Mouse (Mus musculus) lung, embryonic 14.5 days (tissue): Measurements from ENCODE around the gene Eef1b2. TPM values are rescaled to one million over a fixed set of nuclear protein-coding genes. Genes with fewer than 3 reads are reported as not detected.

Experiments
- ATAC-seq: fragments of 200-750 bp; cut with Nextera tagmentation; 2 replicates; pipeline ENCODE4 v1.8.0; 2017; ENCODE audit warnings: mild to moderate bottlenecking, moderate TSS enrichment, moderate library complexity; ENCODE audit not compliant: insufficient read depth
- DNase-seq: peaks from one replicate; pipeline ENCODE4 v3.0.0-alpha.2; 2015
- H3K27ac ChIP-seq: fragments of 300-500 bp; sonication (generic); 2 replicates; pipeline ENCODE4 v1.5.1; 2014; ENCODE audit warnings: low read depth, mild to moderate bottlenecking, moderate library complexity
- H3K27me3 ChIP-seq: fragments of 300-500 bp; sonication (generic); 2 replicates; pipeline ENCODE4 v1.6.1; 2014; ENCODE audit warnings: low read length, control low read depth; ENCODE audit not compliant: insufficient read depth
- H3K36me3 ChIP-seq: fragments of 300-500 bp; sonication (generic); 2 replicates; pipeline ENCODE4 v1.6.1; 2014; ENCODE audit warnings: control low read depth; ENCODE audit not compliant: insufficient read depth
- H3K4me1 ChIP-seq: fragments of 300-500 bp; sonication (generic); 2 replicates; pipeline ENCODE4 v1.6.1; 2014; ENCODE audit warnings: antibody characterized with exemption, control low read depth; ENCODE audit not compliant: insufficient read depth
- H3K4me2 ChIP-seq: fragments of 300-500 bp; sonication (generic); 2 replicates; pipeline ENCODE4 v1.6.1; 2014; ENCODE audit warnings: mild to moderate bottlenecking
- H3K4me3 ChIP-seq: fragments of 300-500 bp; sonication (generic); 2 replicates; pipeline ENCODE4 v1.5.1; 2014; ENCODE audit warnings: low read depth, low read length
- H3K9ac ChIP-seq: fragments of 300-500 bp; sonication (generic); 2 replicates; pipeline ENCODE4 v1.6.1; 2014
- H3K9me3 ChIP-seq: fragments of 300-500 bp; sonication (generic); 2 replicates; pipeline ENCODE4 v1.6.1; 2016; ENCODE audit warnings: low read depth, low read length, control low read depth
- CTCF ChIP-seq: IDR thresholded peaks from 2 replicates; pipeline ENCODE4 v1.5.1; 2016; ENCODE audit warnings: antibody characterized with exemption, low read depth
- WGBS: fragments of 180-500 bp; shearing (Covaris S2); extraction: QIAGEN DNeasy Blood & Tissue Kit; methylation state at CpG from one replicate; pipeline ENCODE4 v1.1.7; 2014; 5-methylcytosine and 5-hydroxymethylcytosine counted together
- polyA plus RNA-seq: library from polyadenylated mRNA; unstranded; fragments of >200 nt; fragmentation: Nextera tagmentation; extraction: Ambion mirVana; gene quantifications from 2 replicates; pipeline ENCODE4 v1.2.1, GENCODE M21; 2014

The Eef1b2 gene
- polyA plus RNA-seq, 1 experiment from 2014 or later = 695 TPM

DNA sequence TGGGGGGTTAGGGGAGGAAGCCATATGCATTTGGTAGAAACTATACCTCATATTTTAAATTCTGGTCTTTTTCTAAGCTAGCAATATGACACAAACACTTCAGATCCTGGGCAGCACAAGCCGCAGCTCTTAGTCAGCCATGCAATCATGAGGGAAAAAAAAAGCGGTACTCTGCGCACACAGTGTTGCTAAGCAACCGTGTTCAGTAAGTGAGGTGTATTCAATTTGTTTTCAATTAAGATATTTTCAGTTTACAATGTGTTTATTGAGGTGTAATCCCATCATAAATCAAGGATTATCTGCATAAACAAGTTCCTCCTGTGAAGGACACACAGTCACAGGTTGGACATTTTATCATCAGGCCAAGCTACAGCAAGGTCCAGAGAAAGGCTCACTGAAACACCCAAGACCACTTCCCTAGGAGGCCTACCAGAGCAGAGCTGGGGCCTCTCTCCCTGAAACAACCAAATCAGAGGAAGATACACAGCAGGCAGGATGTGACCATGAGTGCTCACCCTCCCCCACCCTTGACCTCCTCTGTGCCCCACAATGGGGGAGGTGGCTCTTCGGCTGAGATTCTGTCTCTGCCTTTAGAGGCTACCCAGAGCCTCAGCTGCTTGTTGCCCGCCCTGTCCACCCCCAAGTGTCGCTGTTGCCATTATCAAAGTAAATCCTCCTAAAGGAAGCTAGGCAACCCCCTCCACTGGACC lies 27.5 kb downstream of the Eef1b2 start:
- Histone ChIP-seq H3K9me3 (peaks cover 6% of the 10 kb centered on the region; the same call in 1 of the 2 replicates), H3K4me1 (no peaks in the 10 kb centered on the region), H3K27me3 (no peaks in the 10 kb centered on the region), H3K36me3 (no peaks in the 10 kb centered on the region), H3K4me3 (no peak overlapping the region), H3K4me2 (no peak overlapping the region), H3K27ac (no peak overlapping the region), H3K9ac (no peak overlapping the region)
- DNase-seq = peak; percentile 41
- 11% methylated on average over 7 of the region's 7 CpGs for WGBS
- peak; percentile 80 for ATAC-seq
- peak; percentile 38 for TF ChIP-seq CTCF

DNA sequence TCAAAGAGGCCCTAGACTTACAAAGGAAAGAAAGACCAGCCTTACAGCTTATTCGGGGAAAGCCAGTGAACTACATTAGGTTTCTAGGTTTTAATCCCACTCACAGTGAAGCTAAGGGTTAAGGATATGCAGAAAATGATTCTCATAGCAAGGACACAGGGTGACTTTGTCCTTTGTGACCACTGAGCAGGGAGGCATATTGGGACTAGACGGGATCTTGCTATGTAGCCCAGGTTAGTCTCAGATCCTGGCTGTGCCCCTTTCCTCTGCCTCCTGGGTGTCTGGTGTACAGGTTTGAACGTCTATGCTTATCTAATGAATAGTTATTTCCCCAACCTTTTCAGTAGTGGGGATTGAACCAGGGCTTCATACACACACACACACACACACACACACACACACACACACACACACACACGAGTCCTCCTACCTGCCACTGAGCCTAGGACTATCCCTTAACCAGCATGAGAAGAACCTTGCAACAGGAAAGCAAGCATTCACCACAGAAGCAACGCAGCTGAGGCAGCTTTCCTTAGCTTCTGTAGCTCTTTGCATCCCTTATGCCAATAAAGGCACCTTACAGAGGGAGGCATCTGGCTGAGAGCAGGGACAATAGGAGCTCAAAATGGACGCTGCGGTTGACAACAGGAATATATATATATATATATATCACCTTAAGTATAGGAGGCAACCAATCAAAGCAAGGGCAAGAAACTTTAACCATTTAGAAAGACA lies 28.2 kb downstream of the Eef1b2 start:
- 37% methylated on average over 7 of the region's 7 CpGs for WGBS
- no peak for TF ChIP-seq CTCF
- DNase-seq = no peak
- Histone ChIP-seq H3K36me3 (no peaks in the 10 kb centered on the region), H3K4me2 (no peak overlapping the region), H3K9me3 (peaks cover 5% of the 10 kb centered on the region; the same call in 1 of the 2 replicates), H3K27ac (no peak overlapping the region), H3K4me1 (no peaks in the 10 kb centered on the region), H3K9ac (no peak overlapping the region), H3K4me3 (no peak overlapping the region), H3K27me3 (no peaks in the 10 kb centered on the region)
- ATAC-seq = no peak

DNA sequence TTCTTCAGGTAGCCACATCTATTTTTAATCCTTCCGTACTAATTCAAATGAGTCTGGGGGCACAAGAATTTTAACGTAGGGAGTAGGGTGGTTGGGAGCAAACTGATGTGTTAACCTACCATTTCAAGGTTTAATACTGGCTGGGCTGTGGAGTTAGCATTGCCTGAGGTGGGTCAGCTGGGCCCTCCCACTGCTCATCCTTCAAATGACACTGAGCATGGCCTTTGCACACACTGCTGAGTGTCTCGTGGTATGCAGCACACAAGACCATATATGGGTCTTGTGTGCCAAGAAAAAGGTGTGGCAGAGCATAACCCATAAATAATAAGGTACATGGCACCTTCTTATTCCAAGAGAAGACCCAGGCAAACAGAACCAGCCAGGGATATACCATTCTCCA lies 31.0 kb downstream of the Eef1b2 start:
- DNase-seq (no peak), ATAC-seq (no peak)
- no peak overlapping the region for H3K4me3 ChIP-seq
- no peak overlapping the region for H3K27ac ChIP-seq
- no peaks in the 10 kb centered on the region for H3K36me3 ChIP-seq
- H3K27me3 ChIP-seq = no peaks in the 10 kb centered on the region
- no peaks in the 10 kb centered on the region for H3K4me1 ChIP-seq
- 66% methylated on average over 3 of the region's 3 CpGs for WGBS
- H3K4me2 ChIP-seq = no peak overlapping the region
- TF ChIP-seq CTCF = no peak
- no peak overlapping the region for H3K9ac ChIP-seq
- H3K9me3 ChIP-seq = no peaks in the 10 kb centered on the region

DNA sequence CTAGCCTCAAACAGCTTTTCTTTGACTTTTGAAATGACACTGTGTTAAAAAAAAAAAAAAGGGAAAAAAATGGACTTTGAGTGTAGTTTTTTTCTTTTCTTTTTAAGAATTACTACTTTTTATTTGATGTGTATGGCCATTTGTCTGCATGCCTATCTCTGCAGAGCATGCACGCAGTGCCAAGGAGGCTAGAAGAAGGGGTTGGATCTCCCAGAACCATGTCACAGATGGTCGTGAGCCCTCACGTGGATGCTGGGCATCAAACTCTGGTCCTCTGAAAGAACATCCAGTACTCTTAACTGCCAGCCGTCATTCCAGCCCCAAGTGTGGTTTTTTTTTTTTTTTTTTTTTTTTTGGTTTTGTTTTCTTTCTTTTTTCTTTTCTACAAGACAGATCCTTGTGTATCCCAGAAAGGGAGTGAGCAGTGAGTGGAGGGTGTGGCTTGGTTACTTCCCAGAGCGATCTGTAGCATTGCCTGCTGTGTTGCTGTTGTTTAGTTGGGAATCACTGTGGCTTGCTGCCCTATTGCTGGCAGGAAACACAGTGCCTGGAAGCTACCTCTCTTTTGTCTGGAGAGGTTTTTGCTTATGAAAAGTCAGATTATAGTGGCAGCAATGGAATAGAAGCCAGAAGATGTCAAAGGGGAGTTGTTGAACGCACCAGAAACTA lies 33.4 kb downstream of the Eef1b2 start:
- H3K36me3 ChIP-seq = no peaks in the 10 kb centered on the region
- WGBS = 30% methylated on average over 6 of the region's 6 CpGs
- H3K4me3 ChIP-seq = no peak overlapping the region
- no peak for ATAC-seq
- H3K27ac ChIP-seq = no peak overlapping the region
- no peak for TF ChIP-seq CTCF
- H3K4me1 ChIP-seq = no peaks in the 10 kb centered on the region
- H3K4me2 ChIP-seq = no peak overlapping the region
- H3K27me3 ChIP-seq = no peaks in the 10 kb centered on the region
- H3K9ac ChIP-seq = no peak overlapping the region
- no peak for DNase-seq
- no peaks in the 10 kb centered on the region for H3K9me3 ChIP-seq

DNA sequence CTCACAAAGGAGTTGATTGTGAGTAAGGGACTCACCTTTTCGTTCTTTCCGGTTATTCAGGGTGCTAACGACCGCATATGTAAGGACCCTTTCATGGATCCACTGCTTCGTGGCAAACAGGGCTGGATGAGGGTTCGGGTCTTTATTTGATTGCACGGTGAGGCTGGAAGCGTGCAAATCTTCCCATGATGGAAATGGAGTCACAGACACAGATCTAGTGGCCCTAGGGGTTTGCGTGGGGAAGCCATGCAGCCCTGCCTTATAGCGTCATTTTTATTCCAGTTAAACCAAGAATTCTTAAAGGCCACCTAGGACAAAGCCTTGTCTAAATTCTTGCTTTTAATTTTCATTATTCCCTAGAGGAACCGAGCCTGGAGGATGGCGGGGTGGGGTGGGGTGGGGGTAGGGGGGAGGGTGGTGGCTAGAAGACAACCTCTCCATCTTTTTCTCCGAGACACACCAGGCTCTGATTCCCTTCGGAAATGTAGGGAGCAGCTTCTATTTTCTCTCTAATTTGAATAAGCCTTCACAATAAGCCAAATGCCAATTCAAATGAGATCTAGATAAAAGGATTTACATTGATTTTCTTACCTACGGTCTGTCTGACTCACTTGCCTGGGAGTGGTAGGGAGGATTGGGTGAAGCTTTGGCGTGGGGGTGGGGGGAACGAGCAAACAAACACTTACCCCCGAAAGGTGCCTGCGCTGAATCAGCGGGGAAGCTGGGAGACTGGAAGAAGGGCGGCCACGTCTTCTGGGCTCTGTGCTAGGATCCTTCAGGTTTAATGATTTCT lies 37.0 kb downstream of the Eef1b2 start:
- Histone ChIP-seq H3K4me3 (no peak overlapping the region), H3K27ac (no peak overlapping the region), H3K4me2 (peak overlapping the region; percentile 28), H3K9ac (no peak overlapping the region), H3K4me1 (no peaks in the 10 kb centered on the region), H3K27me3 (no peaks in the 10 kb centered on the region), H3K9me3 (no peaks in the 10 kb centered on the region), H3K36me3 (no peaks in the 10 kb centered on the region)
- WGBS = 24% methylated on average over 22 of the region's 22 CpGs
- TF ChIP-seq CTCF = no peak
- ATAC-seq = no peak
- DNase-seq = peak; percentile 9

DNA sequence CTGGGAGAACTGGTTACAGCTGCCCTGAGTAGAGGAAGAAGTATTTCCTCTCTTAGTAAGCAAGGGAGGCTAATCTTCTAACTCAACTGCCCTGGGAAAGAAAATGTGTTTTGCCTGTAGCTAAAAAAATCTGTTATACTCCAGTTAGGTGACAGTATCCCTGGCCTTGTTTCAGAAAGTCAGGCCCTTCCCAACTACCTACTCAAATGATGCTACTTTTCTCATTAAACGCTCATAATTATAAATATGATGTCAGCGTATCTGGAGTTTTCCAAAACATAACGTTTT lies 37.6 kb downstream of the Eef1b2 start, which contains the start of gene Gpr1:
Gene Gpr1, minus strand, starts transcription at position 273 of the 288 bp plus-strand sequence.
- Histone ChIP-seq H3K27me3 (no peaks in the 10 kb centered on the region), H3K9me3 (no peaks in the 10 kb centered on the region), H3K9ac (no peak within 1 kb of the TSS), H3K4me2 (peak within 1 kb of the TSS; percentile 28), H3K27ac (no peak within 1 kb of the TSS), H3K36me3 (no peaks in the 10 kb centered on the region), H3K4me3 (no peak within 1 kb of the TSS), H3K4me1 (no peaks in the 10 kb centered on the region)
- DNase-seq = no peak
- no peak for ATAC-seq
- 33% methylated on average over 3 of the region's 3 CpGs for WGBS
- no peak for TF ChIP-seq CTCF
